Comparison of ENCODE assay signal across 8 mouse cellular contexts in the genomic region with DNA sequence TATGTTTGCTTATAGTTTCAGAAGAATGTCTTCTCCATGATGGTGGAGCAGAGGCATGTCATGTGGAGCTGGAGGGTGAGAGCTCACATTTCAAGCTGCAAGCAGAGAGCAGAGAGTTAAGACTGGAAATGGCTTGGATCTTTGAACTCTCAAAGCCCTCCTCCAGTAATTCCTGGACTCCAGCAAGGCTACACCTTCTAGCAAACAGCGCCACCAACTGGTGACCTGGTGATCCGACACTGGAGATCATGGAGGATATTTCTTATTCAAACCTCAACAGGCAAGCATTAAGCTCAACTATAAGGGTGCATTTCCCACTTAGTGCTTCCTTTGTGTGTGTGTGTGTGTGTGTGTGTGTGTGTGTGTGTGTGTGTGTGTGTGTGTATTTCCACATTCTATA.
DNase-seq lines count a peak whose midpoint lies in the region; ATAC-seq and TF ChIP-seq lines count a peak whose summit lies in the region.

No protein-coding gene starts in this region.

- H3K27me3 ChIP-seq in hindbrain, embryonic 11.5 days (ENCODE audit: control insufficient read depth, insufficient read depth, low read length): no peaks in the 10 kb centered on the region
- H3K27me3 ChIP-seq in hindbrain, embryonic 16.5 days (replicated peaks; ENCODE audit: control insufficient read depth, insufficient read depth, low read length): no peaks in the 10 kb centered on the region
- no peaks in the 10 kb centered on the region for H3K27me3 ChIP-seq in MEL (ENCODE audit: control insufficient read depth in 1 of 2, insufficient read depth in 2 of 2, low read length in 2 of 2)

- H3K4me3 ChIP-seq in hindbrain, embryonic 11.5 days (ENCODE audit: low read depth, low read length): no peak overlapping the region
- H3K4me3 ChIP-seq in hindbrain, embryonic 16.5 days (ENCODE audit: low read length): no peak overlapping the region
- H3K4me3 ChIP-seq in MEL (ENCODE audit: control insufficient read depth in 1 of 2, insufficient read depth in 1 of 2, low read depth in 2 of 2, low read length in 2 of 2): no peak overlapping the region

- no peak for ATAC-seq in hindbrain, embryonic 11.5 days (ENCODE audit: low FRiP score)
- ATAC-seq in hindbrain, embryonic 16.5 days: no peak
- ATAC-seq in CD4-positive, CD25-positive, alpha-beta regulatory T cell, adult 4 months: no peak

- H3K27ac ChIP-seq in hindbrain, embryonic 11.5 days (ENCODE audit: low read depth, low read length): no peak overlapping the region
- H3K27ac ChIP-seq in hindbrain, embryonic 16.5 days (ENCODE audit: low read depth, low read length): no peak overlapping the region
- H3K27ac ChIP-seq in MEL (ENCODE audit: control insufficient read depth, low read depth, low read length): no peak overlapping the region

- H3K4me1 ChIP-seq in hindbrain, embryonic 11.5 days (replicated peaks; ENCODE audit: control insufficient read depth, insufficient read depth, low read length): peaks cover 2% of the 10 kb centered on the region; the same call in 1 of the 2 replicates
- H3K4me1 ChIP-seq in hindbrain, embryonic 16.5 days (ENCODE audit: control insufficient read depth, insufficient read depth, low read depth, low read length): peaks cover 13% of the 10 kb centered on the region
- H3K4me1 ChIP-seq in MEL (ENCODE audit: control insufficient read depth in 1 of 2, insufficient read depth in 2 of 2, low read length in 2 of 2): no peaks in the 10 kb centered on the region

- H3K9me3 ChIP-seq in hindbrain, embryonic 11.5 days (ENCODE audit: control insufficient read depth, low read length): no peaks in the 10 kb centered on the region
- no peaks in the 10 kb centered on the region for H3K9me3 ChIP-seq in hindbrain, embryonic 16.5 days (ENCODE audit: control insufficient read depth, low read length)
- H3K9me3 ChIP-seq in MEL (replicated peaks; ENCODE audit: insufficient read depth, low read length): no peaks in the 10 kb centered on the region

- no peak for TF ChIP-seq POLR2A in MEL (IDR thresholded peaks at IDR 0.05; ENCODE audit: control insufficient read depth in 1 of 2, insufficient read depth in 1 of 2, low read depth in 1 of 2, low read length in 2 of 2, poor library complexity in 1 of 2)

- no peak overlapping the region for H3K9ac ChIP-seq in hindbrain, embryonic 11.5 days (ENCODE audit: low read depth, low read length)
- H3K9ac ChIP-seq in hindbrain, embryonic 16.5 days (ENCODE audit: low read depth, low read length): no peak overlapping the region
- no peak overlapping the region for H3K9ac ChIP-seq in MEL (ENCODE audit: control insufficient read depth, low read depth, low read length, poor library complexity, severe bottlenecking)

- no peak for TF ChIP-seq EP300 in MEL (IDR thresholded peaks at IDR 0.05; ENCODE audit: low read depth in 1 of 2, low read length in 2 of 2)

- H3K79me2 ChIP-seq in MEL (ENCODE audit: control insufficient read depth, insufficient read depth, low read length, poor library complexity): no peaks in the 10 kb centered on the region

- peak; percentile 69 for DNase-seq in hindbrain, embryonic 11.5 days (ENCODE audit: low spot score)
- DNase-seq in 3T3-L1 (ENCODE audit: low read depth, low spot score) (peak; percentile 35), MEL (ENCODE audit: low read depth, low spot score) (no peak)
- peak; percentile 4 for DNase-seq in kidney, postnatal 14 days
- DNase-seq in frontal cortex, postnatal 10 days (ENCODE audit: low spot score in 2 of 2): no peak
- DNase-seq in heart, postnatal 25 days (ENCODE audit: low spot score): no peak

- intact Hi-C loops in heart, postnatal 25 days (cut with DNase I): loop anchor here (5.0 to 10.0 kb wide), 3 partner anchors 149 to 469 kb away; a partner anchor contains a TSS

- WGBS in hindbrain, embryonic 11.5 days: 23% methylated on average over 2 of the region's 2 CpGs
- 36% methylated on average over 2 of the region's 2 CpGs for WGBS in hindbrain, embryonic 16.5 days

- TF ChIP-seq RAD21 in MEL (IDR thresholded peaks at IDR 0.05; ENCODE audit: low read depth, low read length): peak; percentile 12

- H3K36me3 ChIP-seq in hindbrain, embryonic 11.5 days (ENCODE audit: control insufficient read depth, insufficient read depth, low read length): no peaks in the 10 kb centered on the region
- H3K36me3 ChIP-seq in hindbrain, embryonic 16.5 days (ENCODE audit: control insufficient read depth, insufficient read depth, low read length): no peaks in the 10 kb centered on the region
- no peaks in the 10 kb centered on the region for H3K36me3 ChIP-seq in MEL (ENCODE audit: control insufficient read depth in 1 of 2, insufficient read depth in 2 of 2, low read length in 2 of 2)

- TF ChIP-seq CTCF in MEL (IDR thresholded peaks at IDR 0.05 in 2 of 3, conservative IDR thresholded peaks at IDR 0.05 in 1 of 3; ENCODE audit: control insufficient read depth in 1 of 3, insufficient read depth in 1 of 3, low read depth in 2 of 3, low read length in 3 of 3, poor library complexity in 1 of 3, severe bottlenecking in 1 of 3): peak in 2 of 3 experiments; percentile 9 to 20; a peak in 1 of 6 replicates

- H3K4me2 ChIP-seq in hindbrain, embryonic 11.5 days (replicated peaks; ENCODE audit: low read depth, low read length): no peak overlapping the region
- H3K4me2 ChIP-seq in hindbrain, embryonic 16.5 days (ENCODE audit: low read length): no peak overlapping the region

TF ChIP-seq in MEL, 35 proteins besides CTCF, POLR2A, EP300 and RAD21:
- no peak for TF ChIP-seq CHD1 (IDR thresholded peaks at IDR 0.05; ENCODE audit: low read depth, low read length)
- no peak for TF ChIP-seq NRF1 (IDR thresholded peaks at IDR 0.05; ENCODE audit: insufficient read depth, low read depth, low read length, poor library complexity, severe bottlenecking)
- no peak for TF ChIP-seq MXI1 (IDR thresholded peaks at IDR 0.05; ENCODE audit: low read depth, low read length)
- no peak for TF ChIP-seq USF2 (IDR thresholded peaks at IDR 0.05; ENCODE audit: borderline replicate concordance in 1 of 2, insufficient read depth in 1 of 2, low read depth in 1 of 2, low read length in 2 of 2)
- no peak for TF ChIP-seq MAFK (IDR thresholded peaks at IDR 0.05; ENCODE audit: borderline replicate concordance, low read depth, low read length)
- no peak for TF ChIP-seq MAZ (IDR thresholded peaks at IDR 0.05; ENCODE audit: low read depth, low read length)
- TF ChIP-seq ZMIZ1 (IDR thresholded peaks at IDR 0.05; ENCODE audit: low read depth, low read length): no peak
- TF ChIP-seq BHLHE40 (IDR thresholded peaks at IDR 0.05; ENCODE audit: borderline replicate concordance, low read depth, low read length): no peak
- no peak for TF ChIP-seq KAT2A (conservative IDR thresholded peaks at IDR 0.05; ENCODE audit: low read depth, low read length)
- no peak for TF ChIP-seq JUND (IDR thresholded peaks at IDR 0.05; ENCODE audit: low read depth, low read length)
- TF ChIP-seq SIN3A (IDR thresholded peaks at IDR 0.05; ENCODE audit: low read length): no peak
- no peak for TF ChIP-seq POLR2AphosphoS5 (IDR thresholded peaks at IDR 0.05; ENCODE audit: borderline replicate concordance, low read depth, low read length)
- no peak for TF ChIP-seq UBTF (IDR thresholded peaks at IDR 0.05; ENCODE audit: borderline replicate concordance, insufficient read depth, low read depth, low read length)
- no peak for TF ChIP-seq MEF2A (IDR thresholded peaks at IDR 0.05; ENCODE audit: extremely low read depth, insufficient replicate concordance, low read depth, low read length, poor library complexity, severe bottlenecking)
- no peak for TF ChIP-seq MYC (IDR thresholded peaks at IDR 0.05; ENCODE audit: low read depth, low read length)
- TF ChIP-seq GABPA (IDR thresholded peaks at IDR 0.05; ENCODE audit: low read depth, low read length): no peak
- no peak for TF ChIP-seq ETS1 (IDR thresholded peaks at IDR 0.05; ENCODE audit: low read depth, low read length)
- no peak for TF ChIP-seq CHD2 (IDR thresholded peaks at IDR 0.05; ENCODE audit: low read length)
- no peak for TF ChIP-seq USF1 (IDR thresholded peaks at IDR 0.05; ENCODE audit: low read depth, low read length)
- TF ChIP-seq HCFC1 (IDR thresholded peaks at IDR 0.05; ENCODE audit: low read depth, low read length): no peak

Comparison
In these comparisons a context has a peak if more than half of its experiments do, and no peak if none do; other contexts are left out.
1. DNase-seq: peak in hindbrain, embryonic 11.5 days (single experiment), 3T3-L1 (single experiment) and kidney, postnatal 14 days (single experiment); none in MEL (single experiment), frontal cortex, postnatal 10 days (0 of 2) and heart, postnatal 25 days (single experiment).